Mouse (Mus musculus) liver, postnatal 0 days (tissue): ENCODE results near the gene Rbm19. TPM values are rescaled to one million over a fixed set of nuclear protein-coding genes. Genes with fewer than 3 reads are reported as not detected.

Source experiments
- ATAC-seq: fragments of 200-750 bp; cut with Nextera tagmentation; 2 replicates; pipeline ENCODE4 v1.8.0; 2017; ENCODE audit warnings: mild to moderate bottlenecking, moderate library complexity
- DNase-seq: peaks from one replicate; pipeline ENCODE4 v3.0.0-alpha.2; 2016
- H3K27ac ChIP-seq: fragments of 300-500 bp; sonication (generic); 2 replicates; pipeline ENCODE4 v1.5.1; 2014; ENCODE audit warnings: antibody characterized with exemption, moderate library complexity, mild to moderate bottlenecking, low read depth
- H3K27me3 ChIP-seq: fragments of 300-500 bp; sonication (generic); 2 replicates; pipeline ENCODE4 v1.6.1; 2014; ENCODE audit warnings: low read length, control low read depth, mixed read lengths; ENCODE audit not compliant: insufficient read depth
- H3K36me3 ChIP-seq: fragments of 300-500 bp; sonication (generic); replicated peaks from 2 replicates; pipeline ENCODE4 v1.6.1; 2014; ENCODE audit warnings: mild to moderate bottlenecking, control low read depth, low read length, moderate library complexity, mixed read lengths; ENCODE audit not compliant: insufficient read depth
- H3K4me1 ChIP-seq: fragments of 300-500 bp; sonication (generic); 2 replicates; pipeline ENCODE4 v1.6.1; 2014; ENCODE audit warnings: antibody characterized with exemption, mild to moderate bottlenecking, control low read depth; ENCODE audit not compliant: insufficient read depth
- H3K4me2 ChIP-seq: fragments of 300-500 bp; sonication (generic); 2 replicates; pipeline ENCODE4 v1.6.1; 2014; ENCODE audit warnings: low read depth, mild to moderate bottlenecking, low read length, moderate library complexity, mixed read lengths
- H3K4me3 ChIP-seq: fragments of 300-500 bp; sonication (generic); 2 replicates; pipeline ENCODE4 v1.5.1; 2014; ENCODE audit warnings: low read depth, low read length
- H3K9ac ChIP-seq: fragments of 300-500 bp; sonication (generic); replicated peaks from 2 replicates; pipeline ENCODE4 v1.6.1; 2014; ENCODE audit warnings: mild to moderate bottlenecking, moderate library complexity
- H3K9me3 ChIP-seq: fragments of 300-500 bp; sonication (generic); 2 replicates; pipeline ENCODE4 v1.6.1; 2016; ENCODE audit warnings: mild to moderate bottlenecking, control low read depth, low read length, mixed read lengths
- CTCF ChIP-seq: sonication (generic); IDR thresholded peaks from 2 replicates; pipeline ENCODE4 v1.5.1; 2016; ENCODE audit warnings: antibody characterized with exemption, low read depth
- EP300 ChIP-seq: IDR thresholded peaks from 2 replicates; pipeline ENCODE4 v1.6.1; 2016; ENCODE audit warnings: antibody characterized with exemption, low read depth, mild to moderate bottlenecking
- WGBS: fragments of 180-500 bp; shearing (Covaris S2); extraction: QIAGEN DNeasy Blood & Tissue Kit; methylation state at CpG from one replicate; pipeline ENCODE4 v1.1.7; 2014; ENCODE audit not compliant: insufficient replicate concordance; 5-methylcytosine and 5-hydroxymethylcytosine counted together
- polyA plus RNA-seq: library from polyadenylated mRNA; unstranded; fragments of >200 nt; fragmentation: Nextera tagmentation; extraction: Ambion mirVana; gene quantifications from 2 replicates; pipeline ENCODE4 v1.2.1, GENCODE M21; 2015

Gene Rbm19
- polyA plus RNA-seq = 6.8 and 6.9 TPM in 2 replicates

GRCm38 (mm10) chr5:120116261-120117050, at the start of gene Rbm19:
Rbm19 (plus strand) TSS chr5:120116465.
- Histone ChIP-seq H3K4me1 (peaks cover 12% of the 10 kb centered on the region), H3K9ac (peak within 1 kb of the TSS; percentile 56), H3K4me2 (peak within 1 kb of the TSS; percentile 89), H3K4me3 (peak within 1 kb of the TSS; percentile 68), H3K9me3 (no peaks in the 10 kb centered on the region), H3K36me3 (peaks cover 20% of the 10 kb centered on the region), H3K27ac (no peak within 1 kb of the TSS), H3K27me3 (no peaks in the 10 kb centered on the region)
- peak; percentile 95 for DNase-seq
- TF ChIP-seq CTCF (peak; percentile 44), EP300 (no peak)
- WGBS = 1% methylated on average over 45 of the region's 46 CpGs
- peak; percentile 95 for ATAC-seq

- ATAC-seq = no peak
- H3K9me3 ChIP-seq = no peaks in the 10 kb centered on the region
- no peak overlapping the region for H3K27ac ChIP-seq
- H3K9ac ChIP-seq = no peak overlapping the region
- no peaks in the 10 kb centered on the region for H3K4me1 ChIP-seq
- H3K36me3 ChIP-seq = no peaks in the 10 kb centered on the region
- WGBS = 31% methylated on average over 6 of the region's 6 CpGs
- no peak for TF ChIP-seq EP300
- no peak for TF ChIP-seq CTCF
- no peak overlapping the region for H3K4me3 ChIP-seq
- H3K4me2 ChIP-seq = no peak overlapping the region
- DNase-seq = no peak
- no peaks in the 10 kb centered on the region for H3K27me3 ChIP-seq
Measured at GRCm38 (mm10) chr5:120067266-120067665, 49.0 kb upstream of the Rbm19 start.

GRCm38 (mm10) chr5:120074101-120074500, 42.2 kb upstream of the Rbm19 start:
- H3K27ac ChIP-seq = no peak overlapping the region
- no peaks in the 10 kb centered on the region for H3K36me3 ChIP-seq
- H3K4me2 ChIP-seq = no peak overlapping the region
- H3K4me3 ChIP-seq = no peak overlapping the region
- no peaks in the 10 kb centered on the region for H3K9me3 ChIP-seq
- 0 out of 2 replicates have a peak, but pooled peaks cover 3% of the 10 kb centered on the region for H3K27me3 ChIP-seq
- ATAC-seq = no peak
- no peak for TF ChIP-seq EP300
- no peak for TF ChIP-seq CTCF
- H3K9ac ChIP-seq = no peak overlapping the region
- no peaks in the 10 kb centered on the region for H3K4me1 ChIP-seq
- DNase-seq = no peak
- WGBS = 32% methylated on average over 9 of the region's 9 CpGs

- no peaks in the 10 kb centered on the region for H3K9me3 ChIP-seq
- 42% methylated on average over 9 of the region's 9 CpGs for WGBS
- H3K27me3 ChIP-seq = 0 out of 2 replicates have a peak, but pooled peaks cover 3% of the 10 kb centered on the region
- TF ChIP-seq EP300 (no peak), CTCF (no peak)
- H3K27ac ChIP-seq = no peak overlapping the region
- DNase-seq (no peak), ATAC-seq (no peak)
- no peak overlapping the region for H3K4me3 ChIP-seq
- no peak overlapping the region for H3K4me2 ChIP-seq
- H3K36me3 ChIP-seq = no peaks in the 10 kb centered on the region
- no peaks in the 10 kb centered on the region for H3K4me1 ChIP-seq
- H3K9ac ChIP-seq = no peak overlapping the region
Measured at GRCm38 (mm10) chr5:120080027-120080426, 36.2 kb upstream of the Rbm19 start.

GRCm38 (mm10) chr5:120080468-120080867, 35.8 kb upstream of the Rbm19 start:
- WGBS = 71% methylated on average over 6 of the region's 6 CpGs
- Histone ChIP-seq H3K9ac (no peak overlapping the region), H3K27me3 (0 out of 2 replicates have a peak, but pooled peaks cover 3% of the 10 kb centered on the region), H3K4me3 (no peak overlapping the region), H3K4me1 (no peaks in the 10 kb centered on the region), H3K4me2 (no peak overlapping the region), H3K36me3 (no peaks in the 10 kb centered on the region), H3K9me3 (no peaks in the 10 kb centered on the region), H3K27ac (no peak overlapping the region)
- ATAC-seq (no peak), DNase-seq (no peak)
- no peak for TF ChIP-seq EP300
- TF ChIP-seq CTCF = no peak

GRCm38 (mm10) chr5:120088561-120088960, 27.7 kb upstream of the Rbm19 start:
- ATAC-seq = no peak
- TF ChIP-seq EP300 (no peak), CTCF (peak; percentile 97)
- 2% methylated on average over 16 of the region's 16 CpGs for WGBS
- DNase-seq = peak; percentile 92
- no peak overlapping the region for H3K4me3 ChIP-seq
- H3K36me3 ChIP-seq = no peaks in the 10 kb centered on the region
- no peaks in the 10 kb centered on the region for H3K4me1 ChIP-seq
- H3K27ac ChIP-seq = no peak overlapping the region
- H3K27me3 ChIP-seq = peaks cover 11% of the 10 kb centered on the region; the same call in 1 of the 2 replicates
- no peak overlapping the region for H3K4me2 ChIP-seq
- H3K9ac ChIP-seq = no peak overlapping the region
- no peaks in the 10 kb centered on the region for H3K9me3 ChIP-seq
